Mouse (Mus musculus): ENCODE data around the gene Grik4.

GRCm38 (mm10) chr9:42921830-42922229 is 22.5 kb downstream of the Grik4 start:
- no peak for TF ChIP-seq CTCF (conservative IDR thresholded peaks at IDR 0.05; ENCODE audit: low read length)
- no peak for TF ChIP-seq POU5F1 (IDR thresholded peaks at IDR 0.05; ENCODE audit: borderline replicate concordance, low read length)

All from E14TG2a.4 (cell line).